Mouse (Mus musculus) layer of hippocampus, adult 9-10 months (tissue): ENCODE measurements at regions not wholly inside any gene's neighbourhood (a gene's known extent, or its start where the extent isn't known, plus 50 kb on each side); places are given as distances from the start of the nearest gene placed in this dataset.

Source experiments
- DNase-seq: peaks from one replicate; pipeline ENCODE4 v3.0.0; 2022; ENCODE audit warnings: low spot score

DNA sequence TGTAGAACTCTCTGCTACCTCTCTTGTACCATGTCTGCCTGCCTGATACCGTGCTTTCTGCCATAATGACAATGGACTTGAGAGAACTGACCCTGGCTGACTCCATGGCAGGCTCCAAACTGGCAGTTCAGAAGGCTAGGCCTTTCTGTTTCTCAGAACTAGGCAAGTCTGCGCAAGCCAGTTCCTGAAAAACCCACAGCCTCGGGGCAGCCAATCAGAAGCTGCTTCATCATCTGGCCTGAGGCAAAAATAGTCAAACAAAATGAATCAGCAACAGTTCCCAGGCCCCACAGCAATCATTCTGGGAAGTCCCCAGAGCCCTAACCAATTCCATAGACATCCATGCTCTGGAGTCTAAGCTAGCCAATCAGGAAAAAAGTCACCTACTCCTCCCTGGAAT lies 284.5 kb downstream of the Olfr1505 start:
- DNase-seq: no peak

DNA sequence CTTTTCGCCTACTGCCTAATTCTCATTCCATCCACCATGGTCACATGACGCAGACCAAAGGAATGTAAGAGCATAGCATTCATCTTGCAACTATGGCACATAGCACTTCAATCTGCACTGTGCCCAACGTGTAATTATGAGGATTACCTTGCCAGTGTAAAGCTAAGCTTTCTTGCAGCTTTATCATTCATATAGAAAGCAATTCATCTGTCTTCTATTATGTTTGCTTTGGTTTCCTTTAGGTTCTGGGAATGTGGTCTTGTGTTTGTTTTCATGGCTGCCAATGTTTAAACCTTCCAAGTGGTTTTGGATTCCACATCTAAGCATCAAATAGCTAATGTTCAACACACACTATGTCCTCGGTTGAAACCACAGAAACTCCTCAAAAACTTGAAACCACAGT lies 307.2 kb downstream of the Olfr1505 start:
- no peak for DNase-seq

DNA sequence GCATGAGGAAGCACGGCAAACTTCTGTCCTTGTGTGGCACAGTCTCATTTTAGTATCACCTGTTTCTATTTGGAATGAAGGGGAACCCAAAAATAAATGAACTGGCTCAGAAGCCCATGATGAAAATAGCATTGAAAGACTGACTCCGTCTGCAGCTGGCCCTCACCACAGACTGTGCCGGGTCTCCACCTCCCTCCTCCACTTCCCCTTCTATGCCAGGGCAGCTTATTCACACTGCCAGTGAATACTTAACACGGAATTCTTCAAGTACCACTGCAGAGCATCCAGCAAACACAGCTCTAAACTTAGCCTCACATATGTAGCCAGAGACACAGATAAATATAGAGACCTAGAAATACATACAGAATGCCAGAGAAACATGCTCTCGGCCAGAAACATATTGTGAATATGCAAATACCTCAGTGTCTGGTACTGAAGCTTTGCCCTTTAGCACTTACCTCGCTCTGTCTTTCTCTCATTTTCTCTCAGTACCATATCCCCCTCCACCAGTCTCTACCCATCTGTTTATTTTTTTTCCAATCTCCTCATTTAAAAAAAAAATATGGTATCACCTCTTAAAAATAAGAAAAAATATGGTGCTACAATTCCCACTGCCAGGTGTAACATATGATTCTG lies 311.8 kb downstream of the Olfr1505 start:
- DNase-seq: no peak

GRCm38 (mm10) chr19:14225787-14226186 lies 312.5 kb downstream of the Olfr1505 start:
- DNase-seq: no peak

- DNase-seq: no peak
Measured at GRCm38 (mm10) chr19:14226521-14226920, 313.2 kb downstream of the Olfr1505 start.

DNA sequence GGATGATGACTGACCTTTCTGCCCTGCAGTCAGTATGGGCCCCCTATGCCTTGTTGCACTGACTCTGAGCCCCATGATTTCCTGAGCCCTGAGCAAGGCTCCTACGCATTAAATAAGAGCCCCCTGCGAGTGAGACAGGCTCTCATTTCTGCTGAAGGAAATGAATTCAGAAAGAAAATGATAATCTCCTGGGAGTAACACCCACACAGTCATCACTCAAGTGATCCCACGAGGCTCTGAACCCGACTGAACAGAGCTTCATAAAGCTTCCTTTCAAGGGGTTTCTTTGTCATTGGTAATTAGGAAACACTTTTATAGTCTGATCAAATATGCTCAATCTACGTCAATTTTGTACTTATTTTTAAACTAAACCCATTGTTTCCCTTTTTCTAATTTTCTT lies 330.2 kb downstream of the Olfr1505 start:
- DNase-seq: no peak

DNA sequence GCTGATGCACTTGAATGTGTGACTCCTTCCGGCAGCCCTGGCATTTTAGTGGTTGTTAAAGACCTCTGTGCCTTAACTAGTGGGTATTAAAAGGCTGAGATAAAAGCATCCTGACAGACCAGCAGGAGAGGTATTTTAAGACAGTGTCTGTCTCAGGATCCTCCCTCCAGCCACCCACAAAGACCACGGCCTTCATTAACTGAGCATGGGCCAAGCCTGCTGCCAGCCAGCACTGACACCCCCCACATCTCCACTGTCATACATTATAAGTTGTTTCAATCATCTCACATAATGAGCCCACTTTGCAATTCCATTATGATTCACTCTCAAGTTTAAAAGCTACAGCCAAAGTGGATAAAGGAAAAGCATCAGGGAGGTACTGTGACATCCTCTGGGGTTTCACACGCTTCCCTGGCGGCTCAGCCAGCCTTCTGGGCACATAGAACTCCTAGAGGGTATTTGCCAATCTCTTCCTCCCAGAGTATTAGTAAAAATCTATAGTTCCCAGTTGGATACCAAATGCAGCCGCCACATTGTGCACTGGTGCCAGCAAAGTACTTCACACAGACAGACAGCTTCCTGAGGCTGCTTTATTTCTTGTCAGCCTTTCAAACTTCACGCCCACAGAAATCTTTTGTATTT lies 333.8 kb downstream of the Olfr1505 start:
- no peak for DNase-seq

DNA sequence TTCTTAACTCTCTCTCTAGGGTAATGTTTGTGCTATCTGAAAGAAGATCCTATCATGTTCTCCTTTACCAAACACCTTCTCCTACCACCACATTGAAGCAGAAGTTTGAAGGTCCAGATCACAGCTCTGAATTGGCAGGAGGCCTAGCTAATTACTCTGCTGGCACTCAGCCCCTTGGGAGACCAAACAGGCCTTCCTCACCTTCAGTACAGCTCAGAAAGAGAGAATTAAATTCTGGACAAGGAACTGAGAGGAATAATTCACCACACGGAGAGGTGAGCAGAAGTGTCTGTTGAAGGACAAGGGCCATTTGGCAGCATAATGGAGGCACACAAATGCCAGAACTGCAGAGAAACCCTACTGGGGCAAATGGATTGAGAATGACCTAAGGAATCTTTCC lies 334.6 kb downstream of the Olfr1505 start:
- DNase-seq: no peak

GRCm38 (mm10) chr19:14258621-14259051 lies 339.2 kb downstream of the Tle4 start:
- DNase-seq: no peak

GRCm38 (mm10) chr19:14259223-14259622 lies 338.6 kb downstream of the Tle4 start:
- DNase-seq: no peak

DNA sequence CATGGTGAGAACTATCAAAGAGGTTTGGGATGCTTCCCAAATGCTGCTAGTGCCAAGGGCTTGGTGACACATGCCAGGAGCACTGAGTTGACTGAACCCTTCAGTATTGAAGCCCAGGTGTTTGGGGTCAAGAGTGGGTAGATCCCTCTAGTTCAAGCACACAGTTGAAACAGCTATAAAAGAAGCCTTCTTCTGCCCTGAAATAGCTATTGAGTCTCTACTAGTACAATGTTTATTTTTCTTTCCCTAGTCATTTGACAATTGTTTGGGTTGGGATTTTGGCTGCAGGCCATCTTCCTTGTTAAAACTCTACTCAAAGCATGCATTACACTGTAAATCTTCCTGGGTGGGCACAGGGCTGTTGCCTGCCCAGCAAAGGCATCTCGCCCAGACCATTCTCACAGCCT lies 308.5 kb downstream of the Tle4 start:
- DNase-seq: no peak

- DNase-seq: no peak
Measured at GRCm38 (mm10) chr19:14290911-14291310, 306.9 kb downstream of the Tle4 start.

DNA sequence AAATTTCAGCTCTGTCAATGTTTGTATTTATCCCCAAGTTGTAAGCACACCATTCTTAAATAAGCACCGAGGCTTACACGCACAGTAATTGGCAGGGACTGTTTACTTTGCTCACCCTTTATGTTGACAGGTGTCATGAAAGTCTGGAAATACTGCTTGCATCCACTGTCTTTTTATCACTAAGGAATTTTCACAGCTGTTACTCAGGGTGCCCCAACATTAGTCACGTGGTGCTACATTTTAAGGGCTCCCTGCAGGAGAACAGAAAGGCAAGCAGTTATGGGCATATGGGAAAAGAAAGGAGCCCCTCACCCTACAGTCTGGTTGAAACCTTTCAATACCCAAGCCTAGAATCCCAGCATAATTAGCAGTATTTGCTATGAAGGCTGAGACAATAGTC lies 304.7 kb downstream of the Tle4 start:
- DNase-seq: no peak

GRCm38 (mm10) chr19:14301176-14301943 lies 296.5 kb downstream of the Tle4 start:
- no peak for DNase-seq

DNA sequence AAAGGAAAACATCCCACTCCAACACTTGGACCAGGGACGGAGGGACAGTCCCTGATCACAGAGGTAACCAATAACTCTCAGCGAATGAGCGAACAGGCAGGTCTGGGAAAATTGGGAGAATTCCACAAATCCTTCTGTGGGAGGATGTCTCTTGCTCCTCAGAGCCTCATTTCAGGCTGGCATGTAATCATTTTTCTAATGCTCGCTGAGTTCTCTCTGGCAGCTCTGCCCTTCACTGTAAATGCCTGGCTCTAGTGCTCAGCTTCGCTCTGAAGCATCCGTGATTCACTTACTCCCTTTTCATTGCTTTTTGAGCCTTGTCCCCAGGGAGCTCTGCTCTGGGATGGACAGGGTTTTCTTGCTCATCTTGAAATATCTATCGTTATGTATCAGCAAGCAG lies 283.6 kb downstream of the Tle4 start:
- DNase-seq: no peak

- no peak for DNase-seq
Measured at GRCm38 (mm10) chr19:14319677-14320191, 278.1 kb downstream of the Tle4 start.

DNA sequence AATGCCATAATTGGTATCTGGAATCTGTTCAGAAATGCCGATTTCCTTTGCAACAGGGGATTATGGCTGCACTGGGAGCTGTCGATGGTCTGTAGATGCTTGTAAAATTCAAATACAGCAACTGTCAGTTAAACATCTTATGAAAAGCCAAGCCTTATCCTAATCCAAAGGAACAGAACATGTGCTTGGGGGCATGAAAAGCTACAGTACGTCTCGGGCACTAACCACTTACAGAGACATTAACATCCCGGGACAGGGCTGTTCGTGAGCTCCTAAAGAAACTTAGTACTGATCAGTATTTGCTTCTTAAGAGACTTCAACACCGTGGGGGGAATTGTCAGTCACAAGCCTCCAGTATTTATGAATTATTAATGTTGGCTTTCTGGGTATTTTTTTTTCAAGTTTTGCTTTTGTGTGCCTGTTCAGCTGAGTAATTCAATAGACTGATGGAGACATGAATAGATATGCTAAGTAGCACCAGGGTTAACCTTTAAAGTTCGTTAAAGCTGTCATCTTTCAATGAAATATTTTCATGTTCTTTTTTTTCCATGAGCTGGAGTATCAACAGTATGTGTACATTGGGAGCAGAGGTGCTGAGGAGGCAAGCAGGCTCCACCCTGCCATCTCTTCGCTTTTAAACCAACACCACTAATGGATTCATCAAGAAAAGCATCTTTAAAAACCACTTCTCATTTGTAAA lies 272.3 kb downstream of the Tle4 start:
- DNase-seq: no peak

- DNase-seq: no peak
Measured at GRCm38 (mm10) chr19:14333041-14334012, 264.5 kb downstream of the Tle4 start.

- no peak for DNase-seq
Measured at GRCm38 (mm10) chr19:14337025-14337424, 260.8 kb downstream of the Tle4 start.

- DNase-seq: peak; percentile 43
Measured at GRCm38 (mm10) chr19:14340759-14341158, 257.1 kb downstream of the Tle4 start.

- DNase-seq: no peak
Measured at GRCm38 (mm10) chr19:14343890-14344289, 254.0 kb downstream of the Tle4 start.
